15 mouse cellular contexts compared by ENCODE assay signal in the genomic region with DNA sequence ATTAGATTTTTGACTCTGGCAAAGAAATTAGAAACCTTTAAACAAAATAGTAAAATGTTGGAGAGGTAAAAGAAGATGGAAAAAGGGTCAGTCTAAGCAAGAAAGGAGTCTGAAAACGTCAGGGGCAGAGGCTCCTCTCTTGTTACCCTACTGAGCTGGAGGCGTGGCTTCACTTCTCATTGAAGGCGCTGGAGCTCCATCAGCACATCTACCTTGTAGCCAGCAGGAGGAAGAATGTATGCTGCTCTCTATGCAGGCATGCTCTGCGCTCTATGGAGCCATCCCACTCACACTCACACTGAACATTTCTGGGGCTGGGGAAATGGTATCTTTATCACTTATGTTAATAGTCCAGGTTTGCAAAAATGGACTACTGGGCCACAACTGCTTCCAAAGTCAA.
DNase-seq lines count a peak whose midpoint lies in the region; ATAC-seq and TF ChIP-seq lines count a peak whose summit lies in the region.
"Had no signal": no experiment of that assay in that cellular context is flagged by ENCODE, and none has a peak within 500 bp of the region (broad histone marks: within the 10 kb centered on the region; RNA-seq: fewer than 3 reads in every experiment).

No protein-coding gene starts in this region.

- no peak for TF ChIP-seq POLR2A in cerebellum, adult 2 months (IDR thresholded peaks at IDR 0.05; ENCODE audit: borderline replicate concordance, insufficient read depth, low read length)

- no peaks in the 10 kb centered on the region for H3K36me3 ChIP-seq in forebrain, embryonic 10.5 days (replicated peaks)
- H3K36me3 ChIP-seq in forebrain, postnatal 0 days (ENCODE audit: insufficient read depth), result no peaks in the 10 kb centered on the region
- H3K36me3 ChIP-seq in kidney, postnatal 0 days (ENCODE audit: insufficient read depth, low read length), result no peaks in the 10 kb centered on the region
- H3K36me3 ChIP-seq: heart, embryonic 13.5 days; limb, embryonic 15.5 days had no signal

- ATAC-seq in forebrain, postnatal 0 days, result no peak
- no peak for ATAC-seq in kidney, postnatal 0 days (replicated peaks; ENCODE audit: low FRiP score, low read depth)

- H3K27me3 ChIP-seq in forebrain, embryonic 10.5 days (ENCODE audit: poor library complexity, severe bottlenecking), result peaks cover 6% of the 10 kb centered on the region; the same call in 1 of the 2 replicates
- no peaks in the 10 kb centered on the region for H3K27me3 ChIP-seq in forebrain, postnatal 0 days (ENCODE audit: insufficient read depth, low read length)
- no peaks in the 10 kb centered on the region for H3K27me3 ChIP-seq in kidney, postnatal 0 days (ENCODE audit: insufficient read depth, low read length)
- H3K27me3 ChIP-seq in cerebellum, adult 2 months (ENCODE audit: control insufficient read depth, insufficient read depth, low read length), result no peaks in the 10 kb centered on the region
- H3K27me3 ChIP-seq: CH12.LX; limb, embryonic 15.5 days had no signal

- no peak overlapping the region for H3K9ac ChIP-seq in forebrain, postnatal 0 days
- no peak overlapping the region for H3K9ac ChIP-seq in kidney, postnatal 0 days (ENCODE audit: low read depth, low read length)
- H3K9ac ChIP-seq: heart, embryonic 13.5 days; limb, embryonic 15.5 days had no signal

- H3K4me3 ChIP-seq in forebrain, embryonic 10.5 days, result no peak overlapping the region
- H3K4me3 ChIP-seq in forebrain, postnatal 0 days (ENCODE audit: low read depth, low read length), result no peak overlapping the region
- no peak overlapping the region for H3K4me3 ChIP-seq in kidney, postnatal 0 days (replicated peaks; ENCODE audit: low read depth, low read length)
- no peak overlapping the region for H3K4me3 ChIP-seq in cerebellum, adult 2 months (replicated peaks; ENCODE audit: insufficient read depth, low read depth, low read length)
- H3K4me3 ChIP-seq: erythroblast, embryonic 14.5 days; heart, embryonic 13.5 days; limb, embryonic 15.5 days had no signal

- H3K4me1 ChIP-seq in forebrain, embryonic 10.5 days, result peaks cover 62% of the 10 kb centered on the region
- H3K4me1 ChIP-seq in forebrain, postnatal 0 days (ENCODE audit: insufficient read depth), result peaks cover 7% of the 10 kb centered on the region; the same call in 1 of the 2 replicates
- no peaks in the 10 kb centered on the region for H3K4me1 ChIP-seq in kidney, postnatal 0 days (replicated peaks; ENCODE audit: insufficient read depth, low read length)
- H3K4me1 ChIP-seq in cerebellum, adult 2 months (ENCODE audit: control insufficient read depth, insufficient read depth, low read length), result peaks cover 7% of the 10 kb centered on the region

- H3K9me3 ChIP-seq in forebrain, embryonic 10.5 days, result no peaks in the 10 kb centered on the region
- H3K9me3 ChIP-seq in forebrain, postnatal 0 days (ENCODE audit: low read length), result no peaks in the 10 kb centered on the region
- H3K9me3 ChIP-seq in kidney, postnatal 0 days (replicated peaks; ENCODE audit: low read length), result no peaks in the 10 kb centered on the region
- H3K9me3 ChIP-seq: heart, embryonic 13.5 days; limb, embryonic 15.5 days had no signal

- H3K4me2 ChIP-seq in forebrain, postnatal 0 days (ENCODE audit: low read depth), result no peak overlapping the region
- H3K4me2 ChIP-seq in kidney, postnatal 0 days (ENCODE audit: low read length), result no peak overlapping the region
- H3K4me2 ChIP-seq: heart, embryonic 13.5 days; limb, embryonic 15.5 days had no signal

- WGBS in forebrain, embryonic 10.5 days, result 17% methylated on average over 4 of the region's 4 CpGs
- WGBS in forebrain, postnatal 0 days, result 47% methylated on average over 4 of the region's 4 CpGs
- WGBS in kidney, postnatal 0 days, result 55% methylated on average over 4 of the region's 4 CpGs
- WGBS in cerebellum, adult 2 months, result 78% methylated on average over 4 of the region's 4 CpGs

- no peak for TF ChIP-seq CTCF in forebrain, postnatal 0 days (IDR thresholded peaks at IDR 0.05; ENCODE audit: low read depth)
- no peak for TF ChIP-seq CTCF in kidney, postnatal 0 days (IDR thresholded peaks at IDR 0.05; ENCODE audit: low read depth)
- TF ChIP-seq CTCF in cerebellum, adult 2 months (IDR thresholded peaks at IDR 0.05; ENCODE audit: borderline replicate concordance, insufficient read depth, low read depth, low read length), result no peak

- no peak for DNase-seq in forebrain, embryonic 10.5 days (ENCODE audit: extremely low spot score, low spot score)
- no peak for DNase-seq in forebrain, postnatal 0 days
- peak; percentile 36 for DNase-seq in kidney, postnatal 0 days (ENCODE audit: low spot score)
- DNase-seq in kidney, postnatal 14 days, result no peak
- peak; percentile 19 for DNase-seq in thymus, postnatal 4 days
- no peak for DNase-seq in thymus, adult 18-20 months
- no peak for DNase-seq in urinary bladder, postnatal 4 days (ENCODE audit: low spot score in 2 of 2)
- no peak for DNase-seq in cerebellum, adult 2 months
- DNase-seq: kidney, adult 2 months; kidney, postnatal 4 days; right cerebral cortex, adult 18-20 months had no signal

- peak overlapping the region; percentile 26 for H3K27ac ChIP-seq in forebrain, embryonic 10.5 days
- H3K27ac ChIP-seq in forebrain, postnatal 0 days (ENCODE audit: low read depth, low read length), result no peak overlapping the region
- H3K27ac ChIP-seq in kidney, postnatal 0 days, result no peak overlapping the region
- no peak overlapping the region for H3K27ac ChIP-seq in cerebellum, adult 2 months (ENCODE audit: insufficient read depth, low read length)
- H3K27ac ChIP-seq: heart, embryonic 13.5 days; limb, embryonic 15.5 days had no signal

Comparison
In these comparisons a context has a peak if more than half of its experiments do, and no peak if none do; other contexts are left out.
1. DNase-seq: peak in kidney, postnatal 0 days (single experiment) and thymus, postnatal 4 days (single experiment); none in forebrain, embryonic 10.5 days (single experiment), forebrain, postnatal 0 days (single experiment), kidney, postnatal 14 days (single experiment), thymus, adult 18-20 months (0 of 2), urinary bladder, postnatal 4 days (0 of 2) and cerebellum, adult 2 months (0 of 2).